Mouse (Mus musculus) WW6 (cell line): ENCODE data around the gene Serpinb3d.
"Not testable (repeated sequence)": the region's sequence is repeated elsewhere in the genome, so short reads cannot be mapped to it uniquely, and the experiment has no call there.

Experiments used
- DNase-seq: peaks from one replicate; pipeline ENCODE4 v3.0.0-alpha.2; 2013; ENCODE audit warnings: low read depth, low spot score

The Serpinb3d gene

GRCm38 (mm10) chr1:107083406-107083805 lies at the start of gene Serpinb3d:
TSS of gene Serpinb3d (minus strand) at chr1:107083506.
- DNase-seq = no peak

DNA sequence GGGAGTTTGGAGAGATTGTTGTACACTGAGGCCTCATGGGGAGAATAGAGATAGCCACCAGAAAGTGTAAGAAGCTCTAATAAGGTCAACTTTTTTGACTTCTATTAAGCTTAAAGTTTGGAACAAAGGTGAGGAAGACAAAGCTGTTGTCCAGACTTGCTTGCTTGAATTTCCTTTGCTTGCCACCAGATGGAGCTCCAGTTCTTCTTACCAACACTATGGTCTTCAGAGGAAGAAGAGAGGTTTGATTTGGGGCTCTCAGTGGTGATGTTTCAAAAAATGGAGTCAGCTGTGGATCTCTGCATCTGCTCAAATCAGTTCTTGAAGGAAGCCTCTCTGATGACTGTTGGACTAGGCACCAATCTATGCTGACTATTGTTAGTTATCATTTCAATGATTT lies 44.1 kb upstream of the Serpinb3d start:
- not testable (repeated sequence) for DNase-seq

GRCm38 (mm10) chr1:107098417-107098816 lies 15.1 kb upstream of the Serpinb3d start:
- DNase-seq = no peak

DNA sequence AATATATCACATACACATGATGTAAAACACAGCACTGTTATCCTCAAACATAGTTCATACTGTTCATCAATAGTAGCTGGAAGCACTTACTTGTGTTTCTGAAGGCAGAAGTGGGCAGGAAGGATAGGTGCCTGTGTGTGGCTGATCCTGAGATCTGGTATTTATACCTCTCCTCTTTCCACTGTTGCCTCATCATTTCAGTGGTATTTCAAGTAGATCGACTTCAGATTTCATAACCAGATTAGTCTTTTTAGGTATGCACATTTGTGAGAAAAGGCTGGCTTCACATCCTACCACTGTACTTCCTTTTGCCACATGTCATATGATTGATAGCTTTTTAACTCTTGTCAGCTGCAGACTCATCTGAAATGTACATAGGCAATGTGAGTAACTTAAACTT lies 31.1 kb downstream of the Serpinb3d start, which contains the start of gene Serpinb3a:
Gene Serpinb3a, minus strand, starts transcription at position 101 of the 400 bp plus-strand sequence.
- DNase-seq = no peak

DNA sequence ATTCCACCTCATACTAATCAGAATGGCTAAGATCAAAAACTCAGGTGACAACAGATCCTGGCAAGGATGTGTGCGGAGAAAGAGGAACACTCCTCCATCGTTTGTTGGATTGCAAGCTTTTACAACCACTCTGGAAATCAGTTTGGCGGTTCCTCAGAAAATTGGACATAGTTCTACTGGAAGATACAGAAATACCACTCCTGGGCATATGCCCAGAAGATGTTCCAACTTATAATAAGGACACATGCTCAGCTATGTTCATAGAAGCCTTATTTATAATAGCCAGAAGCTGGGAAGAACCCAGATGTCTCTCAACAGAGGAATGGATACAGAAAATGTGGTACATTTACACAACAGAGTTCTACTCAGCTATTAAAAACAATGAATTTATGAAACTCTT lies 49.1 kb downstream of the Serpinb3d start:
- DNase-seq = not testable (repeated sequence)
